Mouse (Mus musculus) embryonic facial prominence, embryonic 10.5 days (tissue): ENCODE results near the gene Olfr538. TPM values are rescaled to one million over a fixed set of nuclear protein-coding genes. Genes with fewer than 3 reads are reported as not detected.
"Not testable (repeated sequence)": the region's sequence is repeated elsewhere in the genome, so short reads cannot be mapped to it uniquely, and the experiment has no call there.

ENCODE experiments used
- DNase-seq: peaks from one replicate; pipeline ENCODE4 v3.0.0-alpha.2; 2017; ENCODE audit warnings: low spot score
- H3K27ac ChIP-seq: fragments of 300-500 bp; sonication (generic); replicated peaks from 2 replicates; pipeline ENCODE4 v1.5.1; 2016; ENCODE audit warnings: mild to moderate bottlenecking
- H3K27me3 ChIP-seq: fragments of 300-500 bp; sonication (generic); replicated peaks from 2 replicates; pipeline ENCODE4 v1.6.1; 2016; ENCODE audit warnings: low read depth, mild to moderate bottlenecking; ENCODE audit not compliant: poor library complexity, severe bottlenecking
- H3K36me3 ChIP-seq: fragments of 300-500 bp; sonication (generic); replicated peaks from 2 replicates; pipeline ENCODE4 v1.6.1; 2016; ENCODE audit warnings: mild to moderate bottlenecking, moderate library complexity
- H3K4me1 ChIP-seq: fragments of 300-500 bp; sonication (generic); 2 replicates; pipeline ENCODE4 v1.6.1; 2016
- H3K4me3 ChIP-seq: fragments of 300-500 bp; sonication (generic); 2 replicates; pipeline ENCODE4 v1.5.1; 2016; ENCODE audit warnings: mild to moderate bottlenecking, moderate library complexity
- H3K9me3 ChIP-seq: fragments of 300-500 bp; sonication (generic); 2 replicates; pipeline ENCODE4 v1.6.1; 2016; ENCODE audit warnings: mild to moderate bottlenecking
- WGBS: fragments of 180-500 bp; shearing (Covaris S2); methylation state at CpG from one replicate; pipeline ENCODE4 v1.1.7; 2016; 5-methylcytosine and 5-hydroxymethylcytosine counted together
- polyA plus RNA-seq: library from polyadenylated mRNA; unstranded; fragments of >200 nt; fragmentation: Nextera tagmentation; extraction: Ambion mirVana; gene quantifications from 2 replicates; pipeline ENCODE4 v1.2.1, GENCODE M21; 2016

The Olfr538 gene
- polyA plus RNA-seq = not detected in 2 replicates

DNA sequence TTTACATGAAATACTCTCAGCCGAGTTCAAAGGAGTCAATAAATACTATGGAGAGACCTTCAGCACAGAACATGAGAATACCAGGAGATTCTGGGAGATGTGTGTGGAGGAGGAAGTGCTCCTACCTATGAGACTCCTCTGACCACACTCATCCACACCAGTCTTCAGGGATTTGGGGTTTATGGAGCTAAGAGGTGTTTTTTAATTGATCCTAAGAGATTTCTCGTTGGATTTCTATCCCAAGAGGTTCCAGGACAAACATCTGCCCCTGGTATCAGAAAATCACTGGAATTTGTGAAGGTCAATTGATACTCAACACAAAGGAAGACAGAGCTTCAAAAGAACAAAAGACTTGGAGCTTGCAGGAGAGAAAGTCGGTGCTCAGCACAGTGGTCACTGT is at the start of gene Olfr538:
TSS of gene Olfr538 (plus strand) at position 301 of the 400 bp plus-strand sequence.
- H3K4me1 ChIP-seq = no peaks in the 10 kb centered on the region
- no peak within 1 kb of the TSS for H3K4me3 ChIP-seq
- 69% methylated on average over 3 of the region's 3 CpGs for WGBS

DNA sequence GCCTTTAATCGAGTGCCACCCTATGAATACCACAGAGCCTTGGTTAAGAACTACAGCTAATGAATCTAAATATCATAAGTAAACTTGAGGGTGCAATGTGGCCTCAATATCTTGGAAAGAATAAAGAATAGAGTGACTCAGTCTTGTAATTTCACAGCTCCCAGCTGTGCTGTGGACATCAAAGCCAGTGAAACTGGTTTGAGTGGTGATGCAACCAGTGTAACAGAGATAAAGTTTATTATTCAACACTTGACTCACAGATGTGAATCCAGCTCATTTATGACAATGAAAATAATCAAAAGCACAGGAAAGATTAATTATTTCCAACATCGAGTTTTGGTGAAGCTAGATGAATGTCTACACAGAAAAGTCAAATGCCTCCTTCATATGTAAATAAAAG is 27.9 kb upstream of the Olfr538 start:
- H3K4me1 ChIP-seq = no peaks in the 10 kb centered on the region
- H3K27ac ChIP-seq = no peak overlapping the region
- H3K9me3 ChIP-seq = no peaks in the 10 kb centered on the region
- no peak overlapping the region for H3K4me3 ChIP-seq
- 87% methylated on average over 2 of the region's 2 CpGs for WGBS
- no peaks in the 10 kb centered on the region for H3K36me3 ChIP-seq
- H3K27me3 ChIP-seq = no peaks in the 10 kb centered on the region
- no peak for DNase-seq

More for the DNA sequence above, at the start of gene Olfr538:
- Histone ChIP-seq H3K27me3 (no peaks in the 10 kb centered on the region), H3K27ac (no peak within 1 kb of the TSS), H3K36me3 (no peaks in the 10 kb centered on the region), H3K9me3 (0 out of 2 replicates have a peak, but pooled peaks cover 6% of the 10 kb centered on the region)
- no peak for DNase-seq

DNA sequence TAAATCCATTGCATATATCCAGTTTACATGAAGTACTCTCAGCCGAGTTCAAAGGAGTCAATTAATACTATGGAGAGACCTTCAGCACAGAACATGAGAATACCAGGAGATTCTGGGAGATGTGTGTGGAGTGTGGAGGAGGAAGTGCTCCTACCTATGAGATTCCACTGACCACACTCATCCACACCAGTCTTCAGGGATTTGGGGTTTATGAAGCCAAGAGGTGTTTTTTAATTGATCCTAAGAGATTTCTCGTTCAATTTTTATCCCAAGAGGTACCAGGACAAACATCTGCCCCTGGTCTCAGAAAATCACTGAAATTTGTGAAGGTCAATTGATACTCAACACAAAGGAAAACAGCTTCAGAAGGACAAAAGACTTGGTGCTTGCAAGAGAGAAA is 33.3 kb downstream of the Olfr538 start, which contains the start of gene Olfr46:
TSS of gene Olfr46 (plus strand) at position 301 of the 400 bp plus-strand sequence.
- 80% methylated on average over 2 of the region's 2 CpGs for WGBS
- not testable (repeated sequence) for H3K4me1 ChIP-seq, H3K27me3 ChIP-seq, H3K36me3 ChIP-seq, DNase-seq, H3K27ac ChIP-seq, H3K4me3 ChIP-seq, H3K9me3 ChIP-seq

Other genes with a start within 250 kb of the Olfr538 start
- gene Olfr525, start 247.0 kb upstream of the Olfr538 start, polyA plus RNA-seq = 0.03 TPM in 1 of 2 replicates, not detected in the other
- gene Olfr527, start 233.9 kb upstream of the Olfr538 start, polyA plus RNA-seq = not detected in 2 replicates
- gene Olfr60, start 206.2 kb upstream of the Olfr538 start, polyA plus RNA-seq = not detected in 2 replicates
- not detected in 2 replicates for gene Olfr530, start 191.6 kb upstream of the Olfr538 start, polyA plus RNA-seq
- gene Olfr531, start 165.0 kb upstream of the Olfr538 start, polyA plus RNA-seq = not detected in 2 replicates
- not detected in 2 replicates for gene Olfr532, start 146.2 kb upstream of the Olfr538 start, polyA plus RNA-seq
- gene Olfr533, start 104.5 kb upstream of the Olfr538 start, polyA plus RNA-seq = not detected in 2 replicates
- gene Olfr535, start 83.7 kb upstream of the Olfr538 start, polyA plus RNA-seq = not detected in 2 replicates
- gene Olfr536, start 60.5 kb upstream of the Olfr538 start, polyA plus RNA-seq = not detected in 2 replicates
- gene Olfr46, start 33.4 kb downstream of the Olfr538 start, polyA plus RNA-seq = 0.01 TPM in 1 of 2 replicates, not detected in the other
- gene Olfr61, start 61.1 kb downstream of the Olfr538 start, polyA plus RNA-seq = not detected in 2 replicates
- not detected in 2 replicates for gene Olfr53, start 78.6 kb downstream of the Olfr538 start, polyA plus RNA-seq
- gene Olfr539, start 92.0 kb downstream of the Olfr538 start, polyA plus RNA-seq = not detected in 2 replicates
- gene Olfr45, start 114.1 kb downstream of the Olfr538 start, polyA plus RNA-seq = not detected in 2 replicates
- not detected in 2 replicates for gene Olfr541, start 129.4 kb downstream of the Olfr538 start, polyA plus RNA-seq
- gene Cyp2e1, start 195.9 kb downstream of the Olfr538 start, polyA plus RNA-seq = not detected in 2 replicates
- gene Syce1, start 220.0 kb downstream of the Olfr538 start, polyA plus RNA-seq = 0.10 and 0.14 TPM in 2 replicates